Mouse (Mus musculus) G1E (cell line): Measurements from ENCODE around the gene Frrs1l. TPM values are rescaled to one million over a fixed set of nuclear protein-coding genes. Genes with fewer than 3 reads are reported as not detected.

Source experiments
- ATAC-seq: 2 replicates; pipeline ENCODE4 v1.8.0; 2016; ENCODE audit warnings: mild to moderate bottlenecking; ENCODE audit not compliant: insufficient number of reproducible peaks, poor library complexity, low FRiP score, severe bottlenecking; ENCODE audit errors: extremely low read depth
- DNase-seq: peaks from one replicate; pipeline ENCODE4 v3.0.0; 2012; ENCODE audit warnings: low spot score
- H3K27me3 ChIP-seq: 2 replicates; pipeline ENCODE4 v1.6.1; 2012; ENCODE audit warnings: mild to moderate bottlenecking, low read length, inconsistent platforms; ENCODE audit not compliant: insufficient read depth
- H3K36me3 ChIP-seq: replicated peaks from 2 replicates; pipeline ENCODE3; 2012; ENCODE audit warnings: mild to moderate bottlenecking, inconsistent platforms
- H3K4me1 ChIP-seq: 2 replicates; pipeline ENCODE4 v1.6.1; 2012; ENCODE audit warnings: low read depth, low read length, inconsistent platforms, mixed read lengths; ENCODE audit not compliant: insufficient read depth
- H3K4me3 ChIP-seq: 2 replicates; pipeline ENCODE4 v1.5.1; 2012; ENCODE audit warnings: low read depth, mild to moderate bottlenecking, inconsistent platforms, low read length, moderate library complexity, mixed read lengths
- H3K9me3 ChIP-seq: replicated peaks from 2 replicates; pipeline ENCODE4 v1.6.1; 2012; ENCODE audit warnings: inconsistent platforms
- CTCF ChIP-seq: IDR thresholded peaks from 2 replicates; pipeline ENCODE4 v1.5.1; 2012; ENCODE audit warnings: low read depth, low read length, inconsistent platforms, mixed read lengths
- GATA1 ChIP-seq: IDR thresholded peaks from 2 replicates; pipeline ENCODE4 v1.6.1; 2012; ENCODE audit warnings: borderline replicate concordance, low read length, inconsistent platforms, mixed read lengths
- GATA2 ChIP-seq: IDR thresholded peaks from 2 replicates; pipeline ENCODE4 v1.6.1; 2012; ENCODE audit warnings: low read depth, low read length, inconsistent platforms, borderline replicate concordance
- POLR2AphosphoS5 ChIP-seq: IDR thresholded peaks from 2 replicates; pipeline ENCODE4 v1.6.1; 2012; ENCODE audit warnings: low read depth, low read length, inconsistent platforms; ENCODE audit not compliant: insufficient replicate concordance
- TAL1 ChIP-seq: conservative IDR thresholded peaks from 2 replicates; pipeline ENCODE4 v1.6.1; 2012; ENCODE audit warnings: low read depth, low read length, inconsistent platforms, mixed read lengths
- polyA plus RNA-seq: library from polyadenylated mRNA; stranded (reverse); fragments of >175 nt; gene quantifications from 2 replicates; pipeline ENCODE4 v1.2.3, GENCODE M21; 2012
- total RNA-seq, 2 experiments: library from RNA; stranded (forward) in 1 of 2; stranded (reverse) in 1 of 2; fragments of 200-1000 nt in 1 of 2; fragments of >200 nt in 1 of 2; fragmentation: Nextera tagmentation in 1 of 2; gene quantifications; 2 replicates each; pipeline ENCODE4 v1.2.3; 2014 to 2017

Frrs1l gene
- total and polyA plus RNA-seq, 3 experiments = 0.05 TPM; not detected in 2

DNA sequence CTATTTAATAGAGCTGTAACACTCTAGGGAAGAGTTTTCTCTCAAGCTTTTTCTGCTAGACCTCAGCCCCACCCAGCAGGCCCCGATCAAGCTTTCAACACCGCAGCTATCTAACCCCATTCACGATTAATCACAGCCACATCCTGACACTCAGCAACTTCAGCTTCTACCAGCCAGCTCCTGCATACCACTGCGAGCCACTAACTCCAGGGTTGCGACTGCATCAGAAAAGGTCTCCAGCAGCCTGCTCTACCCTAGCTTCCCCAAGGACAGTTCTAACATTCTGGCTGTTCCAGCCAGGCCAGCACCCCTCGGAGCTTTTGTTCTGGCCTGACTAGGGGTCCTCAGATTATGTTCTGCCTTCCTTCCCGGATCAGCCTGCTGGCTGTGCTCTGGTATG is 58.1 kb downstream of the Frrs1l start:
- peaks cover 2% of the 10 kb centered on the region; the same call in 1 of the 2 replicates for H3K4me1 ChIP-seq
- H3K27me3 ChIP-seq = no peaks in the 10 kb centered on the region
- ATAC-seq = no peak
- no peaks in the 10 kb centered on the region for H3K9me3 ChIP-seq
- no peak for DNase-seq
- peaks cover 94% of the 10 kb centered on the region for H3K36me3 ChIP-seq
- H3K4me3 ChIP-seq = no peak overlapping the region
- no peak for TF ChIP-seq CTCF
- no peak for TF ChIP-seq GATA2
- no peak for TF ChIP-seq TAL1
- no peak for TF ChIP-seq GATA1
- TF ChIP-seq POLR2AphosphoS5 = no peak

DNA sequence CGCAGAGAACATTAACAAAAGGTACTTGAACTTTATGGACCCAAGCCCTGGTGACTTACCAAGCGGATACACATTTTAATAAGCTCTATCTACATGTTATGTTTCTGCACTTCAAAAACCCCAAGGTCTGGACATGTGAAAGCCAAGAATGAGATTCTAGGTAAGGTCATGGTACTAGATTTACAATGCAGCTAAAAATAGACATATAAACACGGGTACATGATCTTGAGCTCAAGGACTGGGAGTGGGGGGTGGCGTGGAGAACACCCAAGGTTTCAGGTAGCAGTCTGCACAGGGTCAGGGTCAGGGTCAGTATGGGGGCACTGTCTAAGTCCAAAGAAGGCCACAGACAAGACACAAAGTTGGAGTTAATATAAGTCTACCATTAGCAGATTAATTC is 59.9 kb downstream of the Frrs1l start:
- Histone ChIP-seq H3K9me3 (no peaks in the 10 kb centered on the region), H3K4me1 (no peaks in the 10 kb centered on the region), H3K36me3 (peaks cover 93% of the 10 kb centered on the region), H3K27me3 (no peaks in the 10 kb centered on the region), H3K4me3 (no peak overlapping the region)
- ATAC-seq (no peak), DNase-seq (no peak)
- TF ChIP-seq TAL1 (no peak), CTCF (no peak), POLR2AphosphoS5 (no peak), GATA1 (no peak), GATA2 (no peak)

DNA sequence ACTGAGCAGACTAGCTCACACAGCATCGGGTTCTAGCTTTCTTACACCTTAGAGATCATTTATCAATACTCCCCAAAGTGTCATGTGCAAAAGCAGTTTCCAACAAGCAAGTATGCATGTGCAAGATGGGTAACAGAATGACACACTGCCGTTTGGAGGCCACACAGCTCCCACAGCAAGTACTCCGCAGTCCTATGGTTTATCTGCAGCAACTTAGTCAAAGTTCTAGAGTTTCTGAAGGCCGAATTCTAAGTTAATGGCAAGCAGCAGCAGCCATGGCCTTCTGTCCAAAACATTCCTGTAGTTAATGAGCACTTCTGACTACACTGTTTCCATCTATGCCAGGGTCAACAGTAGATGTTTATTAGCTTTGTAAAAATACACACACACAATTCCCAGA is 63.2 kb downstream of the Frrs1l start:
- TF ChIP-seq GATA1 = no peak
- ATAC-seq (no peak), DNase-seq (no peak)
- H3K27me3 ChIP-seq = no peaks in the 10 kb centered on the region
- peaks cover 2% of the 10 kb centered on the region; the same call in 1 of the 2 replicates for H3K4me1 ChIP-seq
- peaks cover 93% of the 10 kb centered on the region for H3K36me3 ChIP-seq
- H3K4me3 ChIP-seq = no peak overlapping the region
- H3K9me3 ChIP-seq = no peaks in the 10 kb centered on the region

DNA sequence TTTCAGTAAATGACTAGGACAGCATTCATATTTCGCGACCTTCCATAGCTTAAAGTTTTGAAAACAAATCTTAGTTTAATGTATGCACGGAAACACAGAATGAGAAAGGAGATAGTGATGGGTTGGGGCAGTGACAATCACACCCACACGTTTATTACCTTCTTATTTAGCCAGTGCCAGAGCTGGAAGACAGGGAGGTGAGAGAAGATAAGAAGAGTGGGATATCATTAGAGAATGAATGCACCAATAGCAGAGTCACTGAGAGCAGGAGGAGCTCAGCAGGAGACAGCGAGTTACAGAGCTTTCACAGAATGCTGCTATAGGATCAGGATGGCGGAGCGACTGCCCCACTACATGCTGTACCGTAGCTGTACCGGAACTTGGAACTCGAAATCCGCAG is 68.0 kb downstream of the Frrs1l start:
- ATAC-seq (no peak), DNase-seq (no peak)
- Histone ChIP-seq H3K4me3 (no peak overlapping the region), H3K36me3 (peaks cover 79% of the 10 kb centered on the region), H3K27me3 (no peaks in the 10 kb centered on the region), H3K9me3 (no peaks in the 10 kb centered on the region), H3K4me1 (peaks cover 2% of the 10 kb centered on the region; the same call in 1 of the 2 replicates)
- TF ChIP-seq CTCF (no peak), GATA2 (no peak), POLR2AphosphoS5 (no peak), GATA1 (no peak), TAL1 (no peak)

DNA sequence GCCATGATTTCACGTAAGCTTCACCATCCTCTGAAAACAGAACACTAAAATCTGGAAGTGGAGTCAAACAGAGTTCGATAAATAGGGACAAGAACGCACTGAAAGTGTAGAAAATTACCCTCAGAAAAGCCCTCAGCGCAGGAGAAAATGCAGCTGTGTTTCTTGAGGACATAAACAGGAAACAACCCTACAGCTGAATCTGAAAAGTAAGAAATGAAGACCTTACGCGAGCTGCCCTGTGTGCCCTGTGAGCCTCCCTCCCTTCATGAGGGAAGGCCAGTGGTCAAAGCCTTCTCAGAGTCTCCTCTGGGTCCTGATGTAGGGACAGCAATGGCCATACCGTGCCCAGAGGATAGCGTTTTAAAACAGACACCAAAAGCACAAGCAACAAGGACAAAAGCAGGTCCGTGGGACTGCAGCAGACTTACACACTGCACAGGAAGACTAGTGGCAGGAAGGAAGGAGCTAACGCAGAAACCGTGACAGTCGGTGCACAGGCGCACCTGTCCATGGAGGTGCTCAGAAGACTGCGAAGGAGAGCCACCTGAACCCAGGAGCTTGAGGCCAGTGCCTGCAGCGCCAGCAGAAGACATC is 74.4 kb downstream of the Frrs1l start:
- Histone ChIP-seq H3K36me3 (peaks cover 81% of the 10 kb centered on the region), H3K4me3 (no peak overlapping the region), H3K9me3 (no peaks in the 10 kb centered on the region), H3K27me3 (no peaks in the 10 kb centered on the region), H3K4me1 (no peaks in the 10 kb centered on the region)
- no peak for DNase-seq
- TF ChIP-seq TAL1 = no peak
- TF ChIP-seq CTCF = no peak
- TF ChIP-seq POLR2AphosphoS5 = no peak
- TF ChIP-seq GATA2 = no peak
- TF ChIP-seq GATA1 = no peak
- ATAC-seq = no peak

DNA sequence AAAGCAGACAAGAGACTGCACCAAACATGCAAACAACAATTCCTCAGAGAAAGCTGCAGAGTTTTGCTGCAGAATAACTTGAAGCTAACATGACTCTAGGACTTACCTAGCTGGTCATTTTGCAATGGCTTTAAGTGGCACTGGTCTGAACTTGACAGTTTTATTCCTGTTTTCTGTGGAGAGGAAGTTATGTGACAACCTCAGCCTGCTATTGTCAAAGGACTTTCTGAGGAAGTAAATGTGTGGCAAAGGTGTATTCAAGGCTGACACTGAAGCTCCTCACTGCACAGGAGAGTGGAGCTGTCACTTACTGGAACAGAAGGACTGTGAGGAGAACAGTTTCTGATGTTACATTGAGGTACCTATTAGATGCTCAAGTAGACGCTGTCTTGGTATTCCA is 75.4 kb downstream of the Frrs1l start:
- H3K36me3 ChIP-seq = peaks cover 87% of the 10 kb centered on the region

More for the DNA sequence above, 75.4 kb downstream of the Frrs1l start:
- H3K4me1 ChIP-seq = no peaks in the 10 kb centered on the region
- H3K27me3 ChIP-seq = no peaks in the 10 kb centered on the region
- no peak overlapping the region for H3K4me3 ChIP-seq
- DNase-seq (no peak), ATAC-seq (no peak)
- no peaks in the 10 kb centered on the region for H3K9me3 ChIP-seq
- TF ChIP-seq GATA1 (no peak), POLR2AphosphoS5 (no peak), CTCF (no peak), GATA2 (no peak), TAL1 (no peak)
